Mouse (Mus musculus) small intestine, adult 2 months (tissue): ENCODE results near the gene Sorcs2.

Experiments used
- CTCF ChIP-seq: fragments of 200-500 bp; IDR thresholded peaks from 2 replicates; pipeline ENCODE4 v1.5.1; 2012; ENCODE audit warnings: low read depth, mild to moderate bottlenecking, control low read depth, inconsistent platforms, low read length, moderate library complexity, mixed read lengths; ENCODE audit not compliant: insufficient replicate concordance, insufficient read length; ENCODE audit errors: extremely low read depth
- POLR2A ChIP-seq: fragments of 200-500 bp; IDR thresholded peaks from 2 replicates; pipeline ENCODE4 v1.6.1; 2012; ENCODE audit warnings: low read depth, mild to moderate bottlenecking, control low read depth, inconsistent platforms, low read length, moderate library complexity

GRCm38 (mm10) chr5:36291191-36291590 is 106.7 kb downstream of the Sorcs2 start:
- TF ChIP-seq POLR2A (no peak), CTCF (peak; percentile 52; the same call in 1 of the 2 replicates)
